Mouse (Mus musculus): ENCODE data around the gene Zp3. TPM values are rescaled to one million over a fixed set of nuclear protein-coding genes. Genes with fewer than 3 reads are reported as not detected.

Zp3 gene
- polyA plus RNA-seq, 1 experiment, result 0.08 TPM

DNA sequence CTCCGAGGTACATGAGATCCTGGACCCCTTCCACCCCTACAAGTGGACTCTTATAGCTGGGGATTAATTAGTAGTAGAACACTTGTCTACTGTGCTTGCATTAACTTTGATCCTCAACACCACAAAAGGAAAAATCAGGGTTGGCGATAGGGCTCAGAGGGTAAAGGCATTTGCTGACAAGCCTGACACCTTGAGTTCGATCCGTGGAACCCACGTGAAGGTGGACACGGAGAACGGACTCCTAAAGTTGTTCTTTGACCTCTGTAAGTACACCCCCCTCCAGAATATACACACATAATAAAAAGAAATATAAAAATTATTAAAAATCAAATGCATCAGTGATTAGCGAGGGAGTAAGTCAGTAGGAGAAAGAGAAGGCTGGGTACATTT lies 14.4 kb downstream of the Zp3 start:
- Histone ChIP-seq H3K4me1 (ENCODE audit: control insufficient read depth, insufficient read depth, low read length) (peaks cover 4% of the 10 kb centered on the region; the same call in 1 of the 2 replicates), H3K4me3 (replicated peaks; ENCODE audit: extremely low read depth, low read depth, low read length) (no peak overlapping the region)
- 59% methylated on average over 8 of the region's 8 CpGs for WGBS
- no peak for DNase-seq
- TF ChIP-seq POLR2A (IDR thresholded peaks at IDR 0.05; ENCODE audit: borderline replicate concordance, extremely low read depth, low read depth, low read length) (no peak), CTCF (IDR thresholded peaks at IDR 0.05; ENCODE audit: insufficient read depth, low read length) (no peak)

DNA sequence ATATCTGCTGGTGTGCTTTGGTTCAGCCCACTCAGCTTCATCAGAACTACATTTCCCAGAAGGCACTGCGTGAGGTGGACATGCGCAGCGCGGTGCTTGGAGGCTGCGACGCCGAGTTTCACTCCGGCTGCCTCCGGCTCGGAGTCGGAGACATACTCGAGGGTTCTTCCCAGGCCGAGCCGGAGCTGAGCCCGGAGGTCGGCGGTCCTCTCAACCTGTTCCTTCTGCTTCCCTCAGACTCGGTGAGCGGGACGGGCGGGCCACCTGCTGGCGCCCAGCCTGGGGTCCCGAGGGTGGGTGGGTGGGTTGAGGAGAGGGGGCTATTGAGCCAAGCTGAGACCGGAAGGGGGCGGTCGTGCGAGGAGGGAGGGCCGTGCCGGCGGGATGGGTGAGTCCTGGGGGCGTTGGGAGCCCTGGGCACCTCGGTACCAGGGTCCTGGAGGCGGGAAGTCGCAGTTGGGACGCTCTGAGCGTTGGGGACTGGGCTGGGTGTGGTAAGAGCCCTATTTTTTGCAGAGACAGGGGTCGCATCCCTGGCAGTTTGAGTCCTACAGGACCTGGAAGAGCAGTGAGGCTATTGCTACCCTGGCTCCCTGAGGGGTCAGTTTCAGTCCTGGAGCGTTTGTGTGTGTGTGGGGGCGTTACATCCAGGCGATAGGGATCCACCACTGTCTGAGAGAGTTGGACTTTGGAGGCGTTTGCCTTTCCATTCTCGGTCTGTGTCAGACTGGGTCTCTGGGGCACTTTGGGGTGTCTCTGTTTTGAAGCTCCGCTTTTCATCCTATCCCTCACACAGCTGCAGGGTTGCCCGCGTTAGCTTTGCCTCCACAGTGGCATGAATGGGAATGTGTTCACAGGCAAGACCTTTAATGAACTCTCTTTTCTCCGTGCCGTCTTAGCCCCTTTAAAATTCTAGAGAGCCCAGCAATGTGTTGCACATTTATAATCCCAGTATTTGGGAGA lies 15.1 kb downstream of the Zp3 start, which contains the start of gene Dtx2:
Dtx2 (plus strand) TSS at position 76 of the 963 bp plus-strand sequence.
- TF ChIP-seq CTCF (IDR thresholded peaks at IDR 0.05; ENCODE audit: insufficient read depth, low read length), result no peak
- peak; percentile 98 for TF ChIP-seq POLR2A (IDR thresholded peaks at IDR 0.05; ENCODE audit: borderline replicate concordance, extremely low read depth, low read depth, low read length)
- 1% methylated on average over 43 of the region's 47 CpGs for WGBS
- DNase-seq, result peak; percentile 86
- peaks cover 4% of the 10 kb centered on the region; the same call in 1 of the 2 replicates for H3K4me1 ChIP-seq (ENCODE audit: control insufficient read depth, insufficient read depth, low read length)
- peak within 1 kb of the TSS; percentile 86 for H3K4me3 ChIP-seq (replicated peaks; ENCODE audit: extremely low read depth, low read depth, low read length)

DNA sequence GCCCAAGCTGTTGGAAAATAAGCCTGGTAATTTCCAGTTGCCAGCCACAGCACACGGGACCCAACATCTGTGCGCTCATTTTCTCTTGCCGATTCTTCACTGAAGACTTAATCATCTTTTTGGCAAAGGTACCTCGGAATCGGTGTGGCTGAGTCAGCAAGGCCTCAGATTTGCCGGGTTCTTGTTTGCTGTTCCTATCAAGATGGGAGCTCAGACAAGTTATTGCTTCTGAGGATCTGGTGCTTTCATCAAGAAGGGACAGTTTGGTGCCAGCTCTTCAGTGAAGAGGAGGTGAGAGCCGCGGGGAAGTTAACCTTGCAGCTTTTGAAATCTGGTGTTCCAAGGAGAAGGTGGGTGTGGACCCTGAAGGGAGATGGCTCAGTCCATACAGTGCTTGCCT lies 16.3 kb downstream of the Zp3 start:
- TF ChIP-seq POLR2A (IDR thresholded peaks at IDR 0.05; ENCODE audit: borderline replicate concordance, extremely low read depth, low read depth, low read length) (no peak), CTCF (IDR thresholded peaks at IDR 0.05; ENCODE audit: insufficient read depth, low read length) (no peak)
- DNase-seq, result no peak
- Histone ChIP-seq H3K4me3 (replicated peaks; ENCODE audit: extremely low read depth, low read depth, low read length) (no peak overlapping the region), H3K4me1 (ENCODE audit: control insufficient read depth, insufficient read depth, low read length) (peaks cover 4% of the 10 kb centered on the region; the same call in 1 of the 2 replicates)
- WGBS, result 69% methylated on average over 8 of the region's 8 CpGs

DNA sequence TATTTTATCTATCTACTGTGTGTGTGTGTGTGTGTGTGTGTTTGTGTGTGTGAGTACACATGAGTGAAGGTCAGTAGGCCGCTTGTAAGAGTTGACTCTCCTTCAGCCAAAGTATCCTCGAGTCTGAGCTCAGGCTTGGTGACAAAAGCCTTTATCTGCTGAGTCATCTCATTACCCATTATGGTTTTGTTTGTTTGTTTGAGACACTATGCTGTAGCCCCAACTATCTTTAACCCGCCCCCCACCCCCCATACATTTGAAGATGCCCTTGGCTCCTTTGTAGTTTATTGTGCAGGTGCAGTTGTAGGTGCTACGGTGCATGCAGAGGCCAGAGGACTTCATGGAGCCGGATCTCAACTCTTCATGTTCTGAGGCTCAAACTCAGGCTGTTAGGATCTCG lies 21.3 kb downstream of the Zp3 start:
- Histone ChIP-seq H3K4me3 (replicated peaks; ENCODE audit: extremely low read depth, low read depth, low read length) (no peak overlapping the region), H3K4me1 (ENCODE audit: control insufficient read depth, insufficient read depth, low read length) (peaks cover 4% of the 10 kb centered on the region; the same call in 1 of the 2 replicates)
- no peak for DNase-seq
- no peak for TF ChIP-seq CTCF (IDR thresholded peaks at IDR 0.05; ENCODE audit: insufficient read depth, low read length)
- TF ChIP-seq POLR2A (IDR thresholded peaks at IDR 0.05; ENCODE audit: borderline replicate concordance, extremely low read depth, low read depth, low read length), result no peak
- WGBS, result 88% methylated on average over 6 of the region's 6 CpGs

DNA sequence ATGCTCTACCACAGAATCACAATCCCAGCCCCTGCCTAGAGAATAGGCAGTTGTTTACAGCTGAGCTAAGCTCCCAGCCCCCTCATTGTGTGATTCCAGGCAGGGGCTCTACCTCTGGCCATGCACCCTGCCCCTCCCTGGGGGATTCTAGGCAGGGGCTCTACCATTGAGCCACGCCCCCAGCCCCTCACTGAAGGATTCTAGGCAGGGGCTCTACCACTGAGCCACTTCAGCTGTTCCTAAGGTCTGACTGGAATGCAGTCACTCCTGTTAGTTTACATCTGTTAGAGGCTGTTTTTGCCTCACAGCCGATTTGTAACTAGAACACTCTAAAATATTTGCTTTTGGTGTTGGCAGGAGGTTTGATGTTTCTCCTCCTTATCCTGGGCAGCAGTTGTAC lies 22.4 kb downstream of the Zp3 start:
- WGBS, result 49% methylated on average over 2 of the region's 2 CpGs
- Histone ChIP-seq H3K4me1 (ENCODE audit: control insufficient read depth, insufficient read depth, low read length) (peaks cover 4% of the 10 kb centered on the region; the same call in 1 of the 2 replicates), H3K4me3 (replicated peaks; ENCODE audit: extremely low read depth, low read depth, low read length) (no peak overlapping the region)
- no peak for DNase-seq
- TF ChIP-seq POLR2A (IDR thresholded peaks at IDR 0.05; ENCODE audit: borderline replicate concordance, extremely low read depth, low read depth, low read length) (no peak), CTCF (IDR thresholded peaks at IDR 0.05; ENCODE audit: insufficient read depth, low read length) (no peak)

DNA sequence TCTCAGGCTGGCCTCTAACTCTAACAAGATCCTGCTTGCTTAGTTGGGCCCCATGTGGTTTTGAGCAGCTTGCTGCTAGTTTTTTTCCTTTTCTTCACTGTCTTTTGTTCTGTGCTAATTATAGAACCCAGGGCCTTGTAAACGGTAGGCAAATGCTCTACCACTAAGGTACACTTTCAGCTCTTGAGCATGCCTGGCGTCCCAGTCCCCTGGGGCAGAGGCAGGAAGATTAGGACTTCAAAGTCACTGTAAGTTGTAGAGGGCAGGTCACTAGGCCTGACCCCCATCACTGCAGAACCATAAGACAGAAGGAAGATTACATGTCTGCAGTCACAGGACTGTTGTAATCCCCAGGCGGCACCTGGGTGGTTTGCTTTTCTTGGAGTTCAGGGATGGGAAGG lies 22.9 kb downstream of the Zp3 start:
- 40% methylated on average over 3 of the region's 3 CpGs for WGBS
- Histone ChIP-seq H3K4me1 (ENCODE audit: control insufficient read depth, insufficient read depth, low read length) (peaks cover 5% of the 10 kb centered on the region; the same call in 1 of the 2 replicates), H3K4me3 (replicated peaks; ENCODE audit: extremely low read depth, low read depth, low read length) (no peak overlapping the region)
- DNase-seq, result no peak
- TF ChIP-seq CTCF (IDR thresholded peaks at IDR 0.05; ENCODE audit: insufficient read depth, low read length) (no peak), POLR2A (IDR thresholded peaks at IDR 0.05; ENCODE audit: borderline replicate concordance, extremely low read depth, low read depth, low read length) (no peak)

DNA sequence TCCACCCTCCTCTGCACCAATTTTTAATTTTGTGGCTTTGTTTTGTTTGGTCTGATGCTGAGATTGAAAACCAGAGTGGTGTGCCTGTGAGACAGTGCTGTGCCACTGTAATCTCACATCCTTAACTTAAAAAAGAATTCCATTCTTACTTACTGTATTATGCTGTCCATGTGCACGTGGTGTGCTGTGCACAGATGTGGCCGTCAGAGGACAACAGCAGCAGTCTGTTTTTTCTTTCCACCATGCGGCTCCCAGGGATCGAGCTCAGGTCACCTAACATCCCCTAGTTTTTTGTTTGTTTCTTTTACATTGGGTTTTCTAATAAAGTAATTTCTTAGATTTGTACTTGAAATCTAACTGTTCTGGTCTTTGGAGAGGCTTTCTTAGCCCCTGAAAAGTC lies 24.6 kb downstream of the Zp3 start:
- Histone ChIP-seq H3K4me3 (replicated peaks; ENCODE audit: extremely low read depth, low read depth, low read length) (no peak overlapping the region), H3K4me1 (ENCODE audit: control insufficient read depth, insufficient read depth, low read length) (peaks cover 6% of the 10 kb centered on the region; the same call in 1 of the 2 replicates)
- TF ChIP-seq POLR2A (IDR thresholded peaks at IDR 0.05; ENCODE audit: borderline replicate concordance, extremely low read depth, low read depth, low read length) (no peak), CTCF (IDR thresholded peaks at IDR 0.05; ENCODE audit: insufficient read depth, low read length) (no peak)
- DNase-seq, result no peak
- 83% methylated on average over 4 of the region's 4 CpGs for WGBS

DNA sequence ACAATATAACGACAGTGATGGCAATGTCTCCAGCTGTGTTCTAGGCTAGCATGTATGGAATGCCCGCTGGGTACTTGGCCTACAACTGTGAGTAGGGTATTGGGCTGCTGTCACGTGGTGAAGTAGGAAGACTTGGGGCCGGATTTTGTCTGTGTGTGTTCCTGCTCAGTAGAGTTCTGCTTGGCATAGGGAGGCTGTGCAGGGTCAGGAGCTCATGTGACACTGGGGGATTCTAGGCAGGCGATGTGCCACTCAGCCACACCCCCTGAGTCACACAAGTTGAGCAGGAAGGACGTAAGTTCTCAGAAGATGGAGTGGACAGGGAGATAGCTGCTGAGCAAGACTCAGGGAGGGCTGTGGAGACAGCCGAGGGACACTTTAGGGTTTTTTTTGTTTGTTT lies 27.8 kb downstream of the Zp3 start:
- Histone ChIP-seq H3K4me1 (ENCODE audit: control insufficient read depth, insufficient read depth, low read length) (peaks cover 5% of the 10 kb centered on the region; the same call in 1 of the 2 replicates), H3K4me3 (replicated peaks; ENCODE audit: extremely low read depth, low read depth, low read length) (no peak overlapping the region)
- TF ChIP-seq POLR2A (IDR thresholded peaks at IDR 0.05; ENCODE audit: borderline replicate concordance, extremely low read depth, low read depth, low read length) (no peak), CTCF (IDR thresholded peaks at IDR 0.05; ENCODE audit: insufficient read depth, low read length) (no peak)
- DNase-seq, result no peak
- WGBS, result 50% methylated on average over 7 of the region's 7 CpGs

DNA sequence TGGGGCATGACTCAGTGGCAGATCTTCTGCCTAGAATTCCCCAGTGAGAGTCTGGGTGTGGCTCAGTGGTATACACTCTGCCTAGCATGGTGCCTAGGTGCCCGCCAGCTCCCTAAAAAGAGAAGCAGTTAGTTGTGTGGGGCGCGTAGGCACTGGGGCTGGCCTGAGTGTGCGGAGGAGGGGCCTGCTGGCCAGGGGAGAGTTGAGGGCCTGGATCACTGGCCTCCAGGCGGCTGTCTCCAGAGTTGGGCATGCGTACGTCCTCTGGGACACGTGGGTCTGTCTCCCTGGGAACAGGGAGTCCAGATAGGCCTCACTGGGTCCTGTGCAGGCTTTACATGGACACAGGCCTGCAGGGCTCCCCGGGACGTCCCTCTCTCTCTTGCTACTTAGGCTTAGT lies 35.0 kb downstream of the Zp3 start:
- Histone ChIP-seq H3K4me1 (ENCODE audit: control insufficient read depth, insufficient read depth, low read length) (peaks cover 2% of the 10 kb centered on the region), H3K4me3 (replicated peaks; ENCODE audit: extremely low read depth, low read depth, low read length) (no peak overlapping the region)
- WGBS, result 73% methylated on average over 10 of the region's 10 CpGs
- no peak for TF ChIP-seq CTCF (IDR thresholded peaks at IDR 0.05; ENCODE audit: insufficient read depth, low read length)
- no peak for TF ChIP-seq POLR2A (IDR thresholded peaks at IDR 0.05; ENCODE audit: borderline replicate concordance, extremely low read depth, low read depth, low read length)
- DNase-seq, result no peak
